Mouse (Mus musculus): ENCODE measurements around the gene Sirt1. TPM values are rescaled to one million over a fixed set of nuclear protein-coding genes. Genes with fewer than 3 reads are reported as not detected.

Gene Sirt1
- polyA plus RNA-seq, 1 experiment from 2014 or later: 9.3 TPM

GRCm38 (mm10) chr10:63327091-63327490 lies 54.4 kb downstream of the Sirt1 start:
- no peak overlapping the region for H3K27ac ChIP-seq (ENCODE audit: low read depth, low read length)
- H3K9ac ChIP-seq (ENCODE audit: low read length): no peak overlapping the region
- no peak overlapping the region for H3K4me3 ChIP-seq (ENCODE audit: low read depth, low read length)
- ATAC-seq (replicated peaks; ENCODE audit: low FRiP score) (no peak), DNase-seq (ENCODE audit: low spot score) (no peak)
- no peaks in the 10 kb centered on the region for H3K9me3 ChIP-seq (ENCODE audit: control insufficient read depth, low read length)
- H3K4me2 ChIP-seq (ENCODE audit: low read depth, low read length, severe bottlenecking): no peak overlapping the region
- peaks cover 2% of the 10 kb centered on the region; the same call in 1 of the 2 replicates for H3K36me3 ChIP-seq (ENCODE audit: control insufficient read depth, insufficient read depth, low read length)
- no peaks in the 10 kb centered on the region for H3K27me3 ChIP-seq (ENCODE audit: control insufficient read depth, insufficient read depth, low read length)
- 95% methylated on average over 1 of the region's 1 CpGs for WGBS
- H3K4me1 ChIP-seq (replicated peaks; ENCODE audit: control insufficient read depth, insufficient read depth, low read length): no peaks in the 10 kb centered on the region

DNA sequence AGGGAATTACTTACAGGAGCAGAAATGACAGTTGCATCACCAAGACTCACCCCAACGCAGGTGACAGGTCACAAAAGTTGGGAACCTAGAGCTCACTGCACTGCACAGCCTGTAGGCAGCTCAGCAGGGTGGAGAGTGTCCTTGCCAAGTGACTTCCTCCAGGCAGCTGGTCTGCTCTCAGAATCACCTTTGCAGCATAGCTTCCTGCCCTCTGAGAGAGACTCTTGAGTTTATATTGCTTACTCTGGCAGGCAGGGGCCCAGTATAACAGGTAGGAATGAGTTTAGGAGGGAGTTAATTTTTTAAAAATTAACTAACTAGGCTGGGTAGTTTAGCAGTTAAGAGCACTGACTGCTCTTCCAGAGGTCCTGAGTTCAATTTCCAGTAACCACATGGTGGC lies 67.8 kb downstream of the Sirt1 start:
- Histone ChIP-seq H3K4me1 (replicated peaks; ENCODE audit: control insufficient read depth, insufficient read depth, low read length) (no peaks in the 10 kb centered on the region), H3K9ac (ENCODE audit: low read length) (no peak overlapping the region), H3K27me3 (ENCODE audit: control insufficient read depth, insufficient read depth, low read length) (no peaks in the 10 kb centered on the region), H3K4me3 (ENCODE audit: low read depth, low read length) (no peak overlapping the region), H3K9me3 (ENCODE audit: control insufficient read depth, low read length) (no peaks in the 10 kb centered on the region), H3K36me3 (ENCODE audit: control insufficient read depth, insufficient read depth, low read length) (peaks cover 4% of the 10 kb centered on the region; the same call in 1 of the 2 replicates), H3K4me2 (ENCODE audit: low read depth, low read length, severe bottlenecking) (no peak overlapping the region), H3K27ac (ENCODE audit: low read depth, low read length) (no peak overlapping the region)
- DNase-seq (ENCODE audit: low spot score) (no peak), ATAC-seq (replicated peaks; ENCODE audit: low FRiP score) (no peak)
- WGBS: 89% methylated on average over 1 of the region's 1 CpGs

GRCm38 (mm10) chr10:63308582-63309366 lies 72.7 kb downstream of the Sirt1 start:
- no peak overlapping the region for H3K27ac ChIP-seq (ENCODE audit: low read depth, low read length)
- no peaks in the 10 kb centered on the region for H3K4me1 ChIP-seq (replicated peaks; ENCODE audit: control insufficient read depth, insufficient read depth, low read length)
- no peak overlapping the region for H3K4me2 ChIP-seq (ENCODE audit: low read depth, low read length, severe bottlenecking)
- H3K4me3 ChIP-seq (ENCODE audit: low read depth, low read length): no peak overlapping the region
- 43% methylated on average over 10 of the region's 10 CpGs for WGBS
- no peak overlapping the region for H3K9ac ChIP-seq (ENCODE audit: low read length)
- ATAC-seq (replicated peaks; ENCODE audit: low FRiP score) (peak; percentile 72; the same call in 1 of the 2 replicates), DNase-seq (ENCODE audit: low spot score) (peak; percentile 90)
- no peaks in the 10 kb centered on the region for H3K9me3 ChIP-seq (ENCODE audit: control insufficient read depth, low read length)
- H3K36me3 ChIP-seq (ENCODE audit: control insufficient read depth, insufficient read depth, low read length): peaks cover 4% of the 10 kb centered on the region; the same call in 1 of the 2 replicates
- no peaks in the 10 kb centered on the region for H3K27me3 ChIP-seq (ENCODE audit: control insufficient read depth, insufficient read depth, low read length)

- 96% methylated on average over 2 of the region's 2 CpGs for WGBS
- Histone ChIP-seq H3K27ac (ENCODE audit: low read depth, low read length) (no peak overlapping the region), H3K4me2 (ENCODE audit: low read depth, low read length, severe bottlenecking) (no peak overlapping the region), H3K27me3 (ENCODE audit: control insufficient read depth, insufficient read depth, low read length) (no peaks in the 10 kb centered on the region), H3K9ac (ENCODE audit: low read length) (no peak overlapping the region), H3K9me3 (ENCODE audit: control insufficient read depth, low read length) (no peaks in the 10 kb centered on the region), H3K36me3 (ENCODE audit: control insufficient read depth, insufficient read depth, low read length) (no peaks in the 10 kb centered on the region; the same call in 1 of the 2 replicates), H3K4me3 (ENCODE audit: low read depth, low read length) (no peak overlapping the region), H3K4me1 (replicated peaks; ENCODE audit: control insufficient read depth, insufficient read depth, low read length) (no peaks in the 10 kb centered on the region)
- DNase-seq (ENCODE audit: low spot score) (no peak), ATAC-seq (replicated peaks; ENCODE audit: low FRiP score) (no peak)
Observed at GRCm38 (mm10) chr10:63302356-63302755, 79.1 kb downstream of the Sirt1 start.

DNA sequence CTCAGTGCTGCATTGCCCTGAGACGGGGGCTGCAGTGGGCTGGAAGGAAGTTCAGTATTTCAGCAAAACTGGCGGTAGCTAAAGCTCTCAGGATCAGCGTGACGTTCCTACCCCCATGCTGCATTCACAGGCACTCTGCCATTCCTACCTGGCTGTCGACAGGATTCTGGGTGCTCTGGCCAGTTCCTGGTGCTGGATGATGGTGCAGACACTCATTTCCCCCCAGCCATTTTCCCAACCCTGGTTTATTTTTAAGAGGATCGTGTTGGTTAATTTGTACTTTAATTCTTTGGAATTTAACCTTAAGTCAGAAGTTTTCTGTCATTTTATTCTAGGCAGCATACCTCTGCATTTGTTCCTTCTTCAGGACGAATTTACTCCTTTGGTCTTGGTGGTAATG lies 98.7 kb downstream of the Sirt1 start:
- ATAC-seq (replicated peaks; ENCODE audit: low FRiP score) (no peak), DNase-seq (ENCODE audit: low spot score) (no peak)
- Histone ChIP-seq H3K27ac (ENCODE audit: low read depth, low read length) (no peak overlapping the region), H3K4me2 (ENCODE audit: low read depth, low read length, severe bottlenecking) (no peak overlapping the region), H3K9ac (ENCODE audit: low read length) (no peak overlapping the region), H3K36me3 (ENCODE audit: control insufficient read depth, insufficient read depth, low read length) (no peaks in the 10 kb centered on the region; the same call in 1 of the 2 replicates), H3K27me3 (ENCODE audit: control insufficient read depth, insufficient read depth, low read length) (no peaks in the 10 kb centered on the region), H3K4me1 (replicated peaks; ENCODE audit: control insufficient read depth, insufficient read depth, low read length) (no peaks in the 10 kb centered on the region), H3K9me3 (ENCODE audit: control insufficient read depth, low read length) (no peaks in the 10 kb centered on the region), H3K4me3 (ENCODE audit: low read depth, low read length) (no peak overlapping the region)
- 87% methylated on average over 7 of the region's 7 CpGs for WGBS

- no peaks in the 10 kb centered on the region for H3K27me3 ChIP-seq (ENCODE audit: control insufficient read depth, insufficient read depth, low read length)
- DNase-seq (ENCODE audit: low spot score) (no peak), ATAC-seq (replicated peaks; ENCODE audit: low FRiP score) (no peak)
- H3K4me2 ChIP-seq (ENCODE audit: low read depth, low read length, severe bottlenecking): no peak overlapping the region
- no peak overlapping the region for H3K27ac ChIP-seq (ENCODE audit: low read depth, low read length)
- H3K9ac ChIP-seq (ENCODE audit: low read length): no peak overlapping the region
- WGBS: 87% methylated on average over 4 of the region's 4 CpGs
- H3K9me3 ChIP-seq (ENCODE audit: control insufficient read depth, low read length): no peaks in the 10 kb centered on the region
- H3K36me3 ChIP-seq (ENCODE audit: control insufficient read depth, insufficient read depth, low read length): no peaks in the 10 kb centered on the region; the same call in 1 of the 2 replicates
- H3K4me1 ChIP-seq (replicated peaks; ENCODE audit: control insufficient read depth, insufficient read depth, low read length): no peaks in the 10 kb centered on the region
- no peak overlapping the region for H3K4me3 ChIP-seq (ENCODE audit: low read depth, low read length)
Observed at GRCm38 (mm10) chr10:63282417-63282816, 99.1 kb downstream of the Sirt1 start.

GRCm38 (mm10) chr10:63279851-63280250 lies 101.7 kb downstream of the Sirt1 start:
- H3K36me3 ChIP-seq (ENCODE audit: control insufficient read depth, insufficient read depth, low read length): no peaks in the 10 kb centered on the region; the same call in 1 of the 2 replicates
- 96% methylated on average over 3 of the region's 3 CpGs for WGBS
- DNase-seq (ENCODE audit: low spot score): no peak

GRCm38 (mm10) chr10:63277010-63277409 lies 104.5 kb downstream of the Sirt1 start:
- Histone ChIP-seq H3K27me3 (ENCODE audit: control insufficient read depth, insufficient read depth, low read length) (no peaks in the 10 kb centered on the region), H3K27ac (ENCODE audit: low read depth, low read length) (no peak overlapping the region), H3K9me3 (ENCODE audit: control insufficient read depth, low read length) (no peaks in the 10 kb centered on the region), H3K4me1 (replicated peaks; ENCODE audit: control insufficient read depth, insufficient read depth, low read length) (no peaks in the 10 kb centered on the region), H3K4me2 (ENCODE audit: low read depth, low read length, severe bottlenecking) (no peak overlapping the region), H3K9ac (ENCODE audit: low read length) (no peak overlapping the region), H3K36me3 (ENCODE audit: control insufficient read depth, insufficient read depth, low read length) (no peaks in the 10 kb centered on the region; the same call in 1 of the 2 replicates), H3K4me3 (ENCODE audit: low read depth, low read length) (no peak overlapping the region)
- no peak for ATAC-seq (replicated peaks; ENCODE audit: low FRiP score)
- WGBS: 91% methylated on average over 3 of the region's 3 CpGs
- DNase-seq (ENCODE audit: low spot score): no peak

More at GRCm38 (mm10) chr10:63279851-63280250, 101.7 kb downstream of the Sirt1 start:
- H3K27ac ChIP-seq (ENCODE audit: low read depth, low read length): no peak overlapping the region
- no peaks in the 10 kb centered on the region for H3K4me1 ChIP-seq (replicated peaks; ENCODE audit: control insufficient read depth, insufficient read depth, low read length)
- ATAC-seq (replicated peaks; ENCODE audit: low FRiP score): no peak
- no peak overlapping the region for H3K4me2 ChIP-seq (ENCODE audit: low read depth, low read length, severe bottlenecking)
- no peak overlapping the region for H3K4me3 ChIP-seq (ENCODE audit: low read depth, low read length)
- no peaks in the 10 kb centered on the region for H3K9me3 ChIP-seq (ENCODE audit: control insufficient read depth, low read length)
- no peak overlapping the region for H3K9ac ChIP-seq (ENCODE audit: low read length)
- H3K27me3 ChIP-seq (ENCODE audit: control insufficient read depth, insufficient read depth, low read length): no peaks in the 10 kb centered on the region

DNA sequence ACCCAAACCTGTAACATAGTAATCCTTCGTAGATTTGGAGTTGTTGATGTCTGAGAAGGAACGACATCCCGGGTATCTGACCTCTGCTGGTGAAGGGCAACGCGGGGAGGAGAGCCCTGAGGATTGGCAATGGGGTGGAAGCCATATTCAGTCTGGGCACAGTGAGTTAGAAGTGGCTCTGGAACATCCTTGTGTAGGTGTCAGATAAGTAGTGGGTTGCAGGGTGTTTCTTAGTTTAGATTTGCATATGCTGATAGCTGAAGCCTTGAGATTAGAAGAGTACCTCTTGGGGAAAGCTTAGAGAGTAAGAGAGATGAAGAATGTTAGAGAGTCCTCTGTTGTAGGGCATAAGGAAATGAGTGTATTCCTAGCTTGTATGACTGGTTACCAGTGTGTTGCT lies 108.6 kb downstream of the Sirt1 start:
- peaks cover 2% of the 10 kb centered on the region; the same call in 1 of the 2 replicates for H3K36me3 ChIP-seq (ENCODE audit: control insufficient read depth, insufficient read depth, low read length)
- H3K4me1 ChIP-seq (replicated peaks; ENCODE audit: control insufficient read depth, insufficient read depth, low read length): no peaks in the 10 kb centered on the region
- no peak overlapping the region for H3K27ac ChIP-seq (ENCODE audit: low read depth, low read length)
- no peaks in the 10 kb centered on the region for H3K9me3 ChIP-seq (ENCODE audit: control insufficient read depth, low read length)
- H3K4me3 ChIP-seq (ENCODE audit: low read depth, low read length): no peak overlapping the region
- 90% methylated on average over 5 of the region's 5 CpGs for WGBS
- H3K27me3 ChIP-seq (ENCODE audit: control insufficient read depth, insufficient read depth, low read length): no peaks in the 10 kb centered on the region
- no peak overlapping the region for H3K9ac ChIP-seq (ENCODE audit: low read length)
- DNase-seq (ENCODE audit: low spot score) (no peak), ATAC-seq (replicated peaks; ENCODE audit: low FRiP score) (no peak)
- H3K4me2 ChIP-seq (ENCODE audit: low read depth, low read length, severe bottlenecking): no peak overlapping the region
